Mouse (Mus musculus): Measurements from ENCODE around the gene Atrip.
A peak's percentile ranks its signal among the peaks of the same experiment; 100 is the strongest.

The Atrip gene

DNA sequence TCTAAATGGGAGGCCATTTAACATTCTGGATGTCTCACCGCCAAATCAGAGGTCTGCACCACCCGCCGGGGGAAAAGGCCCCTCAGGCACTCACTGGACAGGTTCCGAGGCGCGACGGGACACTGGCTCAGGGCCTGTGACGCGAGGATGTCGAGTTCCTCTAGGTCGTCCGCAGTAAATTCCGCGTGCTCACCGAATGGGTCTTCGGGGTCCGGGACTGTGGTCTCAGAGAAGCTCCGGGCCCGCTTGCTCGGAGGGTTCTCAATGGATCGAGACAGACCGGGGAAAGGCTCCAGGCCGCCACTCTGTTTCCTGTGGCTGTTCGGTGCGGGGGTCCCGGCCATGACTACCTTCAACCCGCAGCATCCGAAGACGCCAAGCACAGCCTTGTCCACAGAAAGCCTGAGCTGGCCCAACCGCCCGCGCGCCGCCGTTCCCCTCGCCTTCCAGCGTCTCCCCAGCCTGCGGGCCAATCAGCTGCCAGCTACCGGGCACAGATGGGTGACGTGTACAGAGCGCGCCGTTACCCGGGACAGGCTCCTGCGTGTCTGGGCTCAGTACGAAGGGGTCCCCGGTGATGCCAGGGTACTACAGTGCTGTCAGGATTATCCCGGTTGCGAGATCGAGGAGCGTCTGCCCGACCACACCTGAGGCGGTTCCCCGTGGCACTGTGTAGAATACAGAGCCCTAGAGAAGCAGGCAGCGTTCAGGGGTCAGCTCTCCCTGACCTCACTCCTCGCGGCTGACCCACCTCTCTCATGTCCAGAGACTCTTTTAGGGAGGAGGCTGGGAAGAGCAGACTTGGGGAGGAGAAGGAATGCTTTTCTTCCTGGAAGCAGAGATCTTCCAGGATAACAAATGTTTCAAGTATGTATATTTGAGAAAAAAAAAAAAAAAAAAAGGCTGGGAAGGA is at the start of gene Atrip:
TSS of gene Atrip (minus strand) at position 464 of the 913 bp plus-strand sequence.
- peak; percentile 94 for DNase-seq

DNA sequence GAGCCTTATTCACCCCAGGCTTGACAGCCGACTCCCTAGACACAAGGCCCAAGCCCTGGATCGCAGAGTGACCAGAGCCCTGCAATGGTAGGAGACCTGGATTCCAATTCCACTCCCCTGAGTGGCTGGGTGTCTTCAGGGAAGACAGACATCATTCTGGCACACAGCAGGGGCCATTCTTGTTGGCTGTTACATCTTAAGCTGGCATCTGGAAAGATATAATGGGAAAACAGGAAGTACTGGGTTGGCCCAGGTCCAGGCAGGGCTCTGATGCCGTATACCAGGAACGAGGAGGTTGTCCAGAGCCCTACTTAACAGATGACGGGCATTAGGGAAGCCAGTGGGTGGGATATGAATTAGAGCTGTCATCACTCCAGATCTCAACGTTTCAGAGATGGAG is 49.3 kb upstream of the Atrip start:
- no peak for DNase-seq

DNA sequence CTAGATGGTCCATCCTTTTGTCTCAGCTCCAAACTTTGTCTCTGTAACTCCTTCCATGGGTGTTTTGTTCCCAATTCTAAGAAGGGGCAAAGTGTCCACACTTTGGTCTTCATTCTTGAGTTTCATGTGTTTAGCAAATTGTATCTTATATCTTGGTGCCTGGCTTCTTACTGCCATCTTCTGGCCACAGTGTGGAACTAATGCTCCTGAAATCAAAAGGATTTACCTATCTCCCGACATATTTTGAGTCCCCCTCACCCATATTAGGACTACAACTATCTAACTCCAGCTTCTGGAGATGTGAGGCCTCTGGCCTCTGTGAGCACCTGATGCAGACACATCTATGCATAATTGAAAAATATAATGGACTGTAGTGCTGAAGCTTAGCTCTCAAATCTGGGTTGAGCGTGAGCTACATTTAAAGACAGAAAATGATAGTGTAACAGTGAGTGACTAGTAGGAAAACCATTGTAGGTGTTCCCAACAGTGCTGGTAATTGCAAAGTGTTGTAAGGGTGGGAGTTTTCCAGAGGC is 48.7 kb upstream of the Atrip start:
- peak; percentile 55 for DNase-seq

DNA sequence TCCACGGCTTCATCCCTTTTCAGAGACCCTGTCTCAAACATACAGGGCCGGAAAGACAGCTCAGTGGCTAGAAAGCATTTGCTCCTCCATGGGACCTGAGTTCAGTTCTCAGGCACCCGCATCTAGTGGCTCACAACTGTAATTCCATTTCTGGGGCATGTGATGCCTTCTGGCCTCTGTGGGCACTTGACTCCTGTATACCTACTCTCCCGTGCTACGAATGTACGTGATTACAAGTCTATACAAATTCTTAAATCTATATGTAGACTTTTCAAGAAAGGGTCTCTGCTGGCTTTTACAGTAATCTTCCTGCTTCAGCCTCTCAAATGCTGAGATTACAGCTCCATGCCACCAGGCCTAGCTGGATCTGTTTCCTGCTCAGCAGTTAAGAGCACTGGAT is 47.0 kb upstream of the Atrip start:
- DNase-seq = no peak

DNA sequence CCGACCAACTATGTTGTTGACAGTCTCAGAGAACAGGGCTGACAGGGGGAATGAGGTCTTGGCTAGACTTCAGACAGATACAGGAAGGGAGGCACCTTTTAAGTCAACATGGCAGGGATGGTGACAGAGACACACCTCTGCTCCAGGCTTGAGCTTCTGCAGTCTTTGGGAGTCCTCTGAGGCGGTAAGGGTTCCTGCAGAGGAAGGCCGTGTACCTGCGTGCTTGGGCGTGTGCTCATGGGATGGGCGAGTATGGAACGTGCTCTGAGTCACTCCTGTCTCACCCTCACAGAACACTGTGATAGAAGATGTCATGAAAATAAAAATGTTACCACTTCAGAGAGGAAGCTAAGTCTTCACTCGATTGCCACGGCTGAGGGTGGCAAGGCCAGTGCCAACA is 45.6 kb upstream of the Atrip start:
- no peak for DNase-seq

DNA sequence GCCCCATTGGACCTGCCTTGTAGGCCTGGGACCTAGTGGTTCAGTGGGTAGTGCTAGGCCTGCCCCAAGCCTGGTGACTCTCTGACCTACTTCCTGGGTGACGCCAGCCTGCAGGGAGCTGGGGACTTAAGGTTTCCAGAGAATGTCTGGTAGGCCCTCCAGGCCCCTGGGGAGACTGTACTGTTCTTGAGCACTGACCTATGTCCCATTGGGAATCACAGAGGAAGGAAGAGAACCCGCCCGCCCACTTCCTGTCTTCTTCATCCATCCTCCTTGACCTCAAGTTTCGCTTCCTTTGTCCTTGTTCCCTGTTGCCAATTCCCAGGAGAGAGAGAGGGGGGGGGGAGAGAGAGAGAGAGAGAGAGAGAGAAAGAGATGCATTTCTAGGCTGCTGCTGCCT is 44.2 kb upstream of the Atrip start:
- no peak for DNase-seq

DNA sequence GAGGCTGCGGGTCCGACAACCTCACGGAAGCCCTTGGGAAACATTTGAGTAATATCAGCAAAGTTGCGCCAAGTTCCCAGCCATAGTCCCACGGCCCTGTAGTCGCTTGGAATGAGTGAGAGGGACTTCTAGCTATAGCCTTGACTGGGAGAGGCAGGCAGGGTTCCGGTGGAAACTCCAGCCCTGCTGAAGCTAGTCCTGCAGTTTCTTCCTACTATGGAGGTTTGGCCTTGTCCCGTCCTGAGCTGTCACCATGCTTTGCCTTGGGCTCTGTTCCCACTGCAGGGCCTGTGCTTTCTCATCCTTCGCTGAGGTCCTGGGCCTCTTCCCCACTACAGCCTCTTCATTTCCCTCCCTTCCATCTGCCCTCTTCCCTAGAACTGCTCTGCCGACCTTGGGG is 42.3 kb upstream of the Atrip start:
- no peak for DNase-seq

DNA sequence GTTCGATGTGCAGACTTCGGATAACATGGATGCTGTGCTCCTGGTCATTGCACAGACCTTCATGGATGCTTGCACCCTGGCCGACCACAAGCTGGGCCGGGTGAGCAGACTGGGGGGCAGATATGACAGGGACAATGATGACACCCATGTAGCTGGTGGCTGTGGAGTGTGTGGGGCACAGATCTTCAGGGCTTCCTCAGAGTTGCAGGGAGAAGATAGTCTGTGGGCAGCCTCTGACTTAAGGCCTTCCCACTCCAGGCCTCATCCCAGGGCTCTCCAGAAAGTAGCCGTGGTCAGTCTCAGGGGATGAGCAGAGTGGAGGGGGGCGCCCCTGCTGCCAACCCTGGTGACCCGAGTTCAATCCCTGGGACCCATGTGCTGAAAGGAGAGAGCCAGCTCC is 40.9 kb upstream of the Atrip start:
- DNase-seq = no peak

DNA sequence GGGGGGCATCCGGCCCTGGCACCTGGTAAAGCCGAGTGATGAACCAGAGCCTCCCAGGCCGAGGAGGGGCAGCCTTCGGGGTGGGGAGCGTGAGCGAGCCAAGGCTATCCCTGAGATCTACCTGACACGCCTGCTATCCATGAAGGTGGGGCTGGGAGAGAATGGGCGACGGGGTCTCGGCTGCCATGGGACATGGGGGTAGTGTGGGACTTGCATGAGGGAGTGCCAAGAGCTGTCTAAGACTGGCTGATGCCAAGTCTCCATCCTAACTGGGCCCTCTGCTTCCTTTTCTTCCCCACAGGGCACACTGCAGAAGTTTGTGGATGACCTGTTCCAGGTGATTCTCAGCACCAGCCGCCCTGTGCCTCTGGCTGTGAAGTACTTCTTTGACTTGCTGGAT is 40.4 kb upstream of the Atrip start:
- DNase-seq = no peak

DNA sequence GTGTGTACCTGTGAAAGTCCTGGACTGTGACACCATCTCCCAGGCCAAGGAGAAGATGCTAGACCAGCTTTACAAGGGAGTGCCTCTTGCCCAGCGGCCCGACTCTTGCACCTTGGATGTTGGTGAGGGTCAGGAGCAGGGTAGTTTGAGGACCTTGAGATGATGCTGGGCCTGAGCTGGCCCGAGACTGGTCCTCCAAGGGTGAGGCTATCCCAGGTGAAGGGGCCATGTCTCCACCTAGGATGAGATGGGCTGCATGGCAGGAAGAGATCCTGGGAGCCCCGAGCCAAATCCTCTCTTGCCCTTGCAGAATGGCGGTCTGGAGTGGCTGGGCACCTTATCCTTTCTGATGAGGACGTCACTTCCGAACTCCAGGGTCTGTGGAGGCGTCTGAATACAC is 39.4 kb upstream of the Atrip start:
- DNase-seq = no peak

DNA sequence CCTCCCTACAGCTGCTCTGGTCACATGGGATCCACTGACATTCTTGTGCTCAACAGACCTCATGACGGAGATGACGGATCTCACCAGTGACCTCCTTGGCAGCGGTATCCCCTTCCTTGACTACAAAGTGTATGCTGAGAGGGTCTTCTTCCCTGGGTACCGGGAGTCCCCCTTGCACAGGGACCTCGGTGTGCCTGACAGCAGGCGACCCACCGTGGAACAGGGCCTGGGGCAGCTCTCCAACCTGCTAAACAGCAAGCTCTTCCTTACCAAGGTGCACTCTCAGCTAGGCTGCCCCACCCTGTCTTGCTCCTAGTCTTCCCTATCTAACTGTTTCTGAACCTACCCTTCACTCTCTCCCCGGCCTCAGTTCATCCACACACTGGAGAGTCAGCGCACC is 37.7 kb upstream of the Atrip start:
- peak; percentile 2 for DNase-seq

DNA sequence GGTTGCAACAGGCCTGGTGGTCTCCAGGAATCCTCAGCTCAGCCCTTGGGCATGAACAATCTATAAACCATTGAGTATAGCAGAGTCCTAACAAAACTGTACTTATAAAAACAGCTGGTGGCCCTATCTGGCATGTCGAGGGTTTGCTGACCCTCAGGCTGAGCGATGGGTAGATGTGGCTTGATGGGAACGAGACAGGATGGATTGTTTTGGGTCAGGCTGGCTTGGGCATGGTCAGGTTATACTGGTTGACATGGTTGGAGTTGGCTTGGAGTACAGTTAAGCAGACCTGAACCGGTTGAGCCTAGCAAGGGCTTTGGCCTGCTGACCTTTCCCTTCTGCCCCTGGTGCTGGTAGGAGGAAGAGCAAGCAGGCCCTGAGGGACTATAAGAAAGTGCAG is 37.2 kb upstream of the Atrip start:
- DNase-seq = peak; percentile 1

DNA sequence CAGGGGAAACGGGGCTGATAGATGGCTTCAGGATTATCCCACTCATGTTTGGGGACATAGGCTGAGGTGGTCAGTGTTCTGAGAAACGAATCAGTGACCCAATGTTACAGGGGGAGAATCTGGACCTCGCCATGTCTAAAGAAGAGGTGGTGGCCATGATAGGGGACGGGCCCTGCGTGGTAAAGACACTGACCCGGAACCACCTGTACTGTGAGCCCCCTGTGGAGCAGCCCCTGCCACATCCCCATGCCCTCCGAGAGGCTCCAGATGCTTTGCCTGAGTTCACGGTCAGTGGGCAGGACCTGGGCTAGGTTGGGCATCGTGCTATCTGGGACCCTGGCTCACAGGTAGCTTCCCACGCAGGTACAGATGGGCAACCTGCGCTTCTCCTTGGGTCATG is 36.3 kb upstream of the Atrip start:
- DNase-seq = no peak

DNA sequence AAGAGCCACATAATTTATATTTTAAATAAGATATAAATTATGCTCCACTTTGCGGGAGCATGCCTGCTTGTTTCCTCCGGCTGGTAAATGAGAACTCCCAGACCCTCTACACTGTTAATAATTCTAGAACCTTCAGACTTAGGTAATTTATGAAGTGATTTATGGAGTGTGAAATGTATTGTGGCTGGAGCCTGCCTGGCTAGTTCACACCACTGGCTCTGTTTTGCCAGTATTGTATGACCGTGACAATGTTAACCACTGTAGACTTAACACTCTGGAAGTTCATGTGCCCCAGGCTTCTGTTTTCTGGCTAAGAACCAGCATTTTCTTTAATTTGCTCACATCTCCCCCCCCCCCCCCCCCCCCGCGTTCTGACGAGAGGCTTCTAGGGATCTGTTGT is 33.4 kb upstream of the Atrip start:
- no peak for DNase-seq

DNA sequence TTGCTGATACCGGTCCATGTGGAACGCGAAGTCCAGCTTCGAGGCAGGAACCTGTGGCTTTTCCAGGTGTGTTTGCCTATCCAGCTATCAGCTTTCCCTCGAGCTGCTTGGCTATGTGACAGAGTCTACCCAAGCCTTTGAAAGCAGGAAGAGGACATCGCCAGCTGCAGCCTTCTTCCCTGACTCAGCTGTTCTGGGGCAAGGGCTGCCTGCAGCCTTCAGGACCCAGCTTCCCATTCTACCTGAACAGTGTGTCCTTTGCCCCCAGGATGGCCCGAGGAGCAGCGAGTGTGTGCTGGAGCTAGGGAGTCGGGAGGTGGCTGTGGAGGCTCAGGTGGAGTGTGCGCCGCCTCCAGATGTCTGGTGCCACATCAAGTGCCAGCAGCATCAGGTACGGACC is 31.7 kb upstream of the Atrip start:
- no peak for DNase-seq

DNA sequence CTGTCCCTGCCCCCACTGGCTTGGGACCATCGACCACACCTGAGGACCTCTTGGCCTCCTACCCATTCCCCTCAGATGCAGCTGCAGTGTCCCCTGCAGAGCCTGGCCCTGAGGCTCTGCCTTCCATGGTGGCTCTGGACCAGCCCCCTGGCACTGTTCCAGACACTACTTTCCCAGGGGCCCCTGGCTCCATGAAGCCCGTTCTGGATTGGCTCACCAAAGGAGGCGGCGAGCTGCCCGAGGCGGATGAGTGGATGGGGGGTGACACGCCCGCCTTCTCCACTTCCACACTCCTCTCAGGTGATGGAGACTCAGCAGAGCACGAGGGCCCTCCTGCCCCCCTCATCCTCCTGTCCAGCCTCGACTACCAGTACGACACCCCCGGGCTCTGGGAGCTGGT is 31.1 kb upstream of the Atrip start:
- no peak for DNase-seq

DNA sequence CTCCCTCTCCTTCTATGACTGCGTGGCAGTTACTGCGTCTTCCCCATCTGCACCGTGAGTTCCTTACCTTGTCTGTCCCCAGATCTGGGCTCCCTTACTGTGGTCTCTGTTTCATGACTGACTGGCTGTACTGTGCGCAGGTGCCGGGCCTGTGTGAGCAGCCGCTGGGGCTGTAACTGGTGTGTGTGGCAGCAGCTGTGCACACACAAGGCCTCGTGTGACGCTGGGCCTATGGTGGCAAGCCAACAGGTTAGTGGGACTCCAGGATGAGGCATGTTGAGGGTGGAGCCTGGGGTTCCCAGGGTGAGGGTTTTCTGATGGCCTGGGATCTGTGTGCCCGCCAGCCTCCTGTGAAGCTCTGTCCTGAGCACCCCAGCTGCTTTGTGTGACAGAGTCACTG is 30.2 kb upstream of the Atrip start:
- DNase-seq = no peak

DNA sequence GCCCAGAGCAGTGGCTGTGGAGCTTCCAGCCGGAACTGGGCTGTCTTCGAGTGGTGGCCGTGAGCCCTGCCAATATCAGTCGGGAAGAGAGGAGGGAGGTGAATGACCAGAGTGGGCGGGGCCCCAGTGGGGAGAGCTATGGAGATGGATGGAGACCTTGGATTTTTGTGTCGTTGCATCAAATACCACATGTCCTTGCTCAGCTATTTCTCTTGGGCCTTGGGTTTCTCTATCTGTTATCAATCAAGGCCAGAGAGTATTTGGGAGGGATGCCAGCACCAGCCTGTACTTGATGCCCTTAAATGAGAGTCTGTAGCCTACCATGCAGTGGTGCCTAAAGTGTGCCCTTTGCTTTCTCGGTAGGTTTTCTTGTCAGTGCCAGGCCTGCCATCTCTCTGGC is 29.3 kb upstream of the Atrip start:
- no peak for DNase-seq

DNA sequence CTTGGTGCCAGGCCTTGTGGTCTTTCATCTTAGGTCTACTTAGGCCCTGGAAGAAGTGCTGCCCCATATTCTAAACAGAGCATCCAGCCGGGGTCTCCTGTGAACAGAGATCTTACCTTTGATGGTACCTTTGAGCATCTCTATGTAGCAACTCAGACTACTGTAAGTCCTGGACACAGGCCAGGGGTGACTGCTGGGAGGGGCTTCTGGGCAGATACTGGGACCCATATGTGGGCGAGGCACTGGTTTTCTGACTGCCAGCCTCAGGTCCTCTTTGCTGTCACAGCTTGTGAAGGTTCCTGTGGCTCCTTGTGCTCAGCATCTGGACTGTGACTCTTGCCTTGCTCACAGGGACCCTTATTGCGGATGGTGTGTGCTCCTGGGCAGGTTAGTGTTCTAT is 28.6 kb upstream of the Atrip start:
- no peak for DNase-seq

DNA sequence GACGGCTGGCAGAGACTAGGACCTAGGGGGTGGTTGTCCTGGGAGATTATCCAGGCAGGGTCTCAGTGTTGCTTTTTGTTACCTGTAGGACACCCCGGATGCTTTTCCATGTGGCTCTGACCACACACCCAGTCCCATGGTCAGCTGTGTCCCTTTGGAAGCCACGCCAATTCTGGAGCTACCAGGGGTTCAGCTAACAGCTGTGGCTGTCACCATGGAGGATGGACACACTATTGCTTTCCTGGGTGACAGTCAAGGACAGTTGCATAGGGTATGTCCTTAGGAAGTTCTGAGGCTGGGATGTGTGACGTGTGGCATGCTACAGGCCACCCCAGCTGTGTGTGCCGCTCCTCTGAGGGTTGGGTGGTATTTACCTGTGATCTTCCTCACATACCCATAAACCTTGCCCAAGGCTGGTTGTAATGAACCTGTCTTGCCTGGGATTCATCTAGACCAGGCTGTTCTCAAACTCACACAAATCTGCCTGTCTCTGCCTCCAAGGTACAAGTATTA is 28.1 kb upstream of the Atrip start:
- DNase-seq = no peak

DNA sequence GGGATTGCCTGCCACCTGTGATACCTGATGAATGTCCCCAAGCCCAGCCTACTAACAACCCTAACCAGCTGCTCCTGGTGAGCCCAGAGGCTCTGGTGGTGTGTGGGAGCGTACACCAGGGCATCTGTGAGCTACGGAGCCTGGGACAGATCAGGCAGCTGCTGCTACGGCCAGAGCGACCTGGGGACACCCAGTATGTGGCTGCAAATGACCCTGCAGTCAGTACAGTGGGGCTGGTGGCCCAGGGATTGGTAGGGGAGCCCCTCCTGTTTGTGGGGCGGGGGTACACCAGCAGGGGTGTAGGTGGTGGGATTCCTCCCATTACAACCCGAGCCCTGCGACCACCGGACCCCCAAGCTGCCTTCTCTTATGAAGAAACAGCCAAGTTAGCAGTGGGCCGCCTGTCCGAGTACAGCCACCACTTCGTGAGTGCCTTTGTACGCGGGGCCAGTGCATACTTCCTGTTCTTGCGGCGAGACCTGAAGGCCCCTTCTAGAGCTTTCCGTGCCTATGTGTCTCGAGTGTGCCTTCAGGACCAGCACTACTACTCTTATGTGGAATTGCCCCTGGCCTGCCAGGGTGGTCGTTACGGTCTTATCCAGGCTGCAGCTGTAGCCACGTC is 26.5 kb upstream of the Atrip start:
- no peak for DNase-seq

DNA sequence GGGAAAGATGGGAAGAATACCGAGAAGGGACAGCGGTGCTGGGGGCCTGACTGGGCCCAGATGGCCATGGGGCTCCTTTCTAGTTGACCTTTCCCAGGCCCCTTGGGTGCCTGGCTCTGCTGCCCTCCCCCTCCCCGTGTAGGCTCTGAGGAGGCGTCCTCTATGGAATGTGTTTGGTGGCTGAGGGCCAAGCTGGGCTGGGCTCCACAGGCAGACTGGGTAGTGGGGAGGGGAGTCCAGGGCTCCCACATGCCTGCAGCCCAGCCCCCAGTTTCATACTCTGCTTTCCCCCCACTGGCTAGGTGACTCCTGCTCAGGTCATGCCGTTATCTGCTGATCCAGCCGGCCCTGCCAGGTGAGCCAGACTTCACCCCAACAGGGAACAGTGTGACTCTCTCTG is 25.0 kb upstream of the Atrip start:
- DNase-seq = no peak

DNA sequence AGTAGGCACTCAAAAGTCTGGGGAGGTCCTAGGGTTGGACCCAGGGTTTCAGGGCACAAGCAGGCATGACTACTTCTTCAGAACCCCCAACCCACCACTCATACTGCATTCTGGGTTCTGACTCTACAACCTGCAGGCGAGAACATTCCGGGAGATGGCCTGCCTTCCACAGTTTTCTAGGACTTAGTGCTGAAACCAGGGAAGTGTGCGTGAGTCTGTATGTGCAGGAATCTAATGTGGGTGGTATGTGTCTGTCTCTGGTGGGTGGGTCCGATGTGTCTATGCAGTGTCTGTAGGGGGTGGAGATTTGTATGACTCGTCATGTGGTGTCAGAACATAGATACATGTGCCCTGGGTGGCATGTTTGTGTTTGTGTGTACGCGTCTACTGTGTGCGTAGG is 24.4 kb upstream of the Atrip start:
- no peak for DNase-seq

DNA sequence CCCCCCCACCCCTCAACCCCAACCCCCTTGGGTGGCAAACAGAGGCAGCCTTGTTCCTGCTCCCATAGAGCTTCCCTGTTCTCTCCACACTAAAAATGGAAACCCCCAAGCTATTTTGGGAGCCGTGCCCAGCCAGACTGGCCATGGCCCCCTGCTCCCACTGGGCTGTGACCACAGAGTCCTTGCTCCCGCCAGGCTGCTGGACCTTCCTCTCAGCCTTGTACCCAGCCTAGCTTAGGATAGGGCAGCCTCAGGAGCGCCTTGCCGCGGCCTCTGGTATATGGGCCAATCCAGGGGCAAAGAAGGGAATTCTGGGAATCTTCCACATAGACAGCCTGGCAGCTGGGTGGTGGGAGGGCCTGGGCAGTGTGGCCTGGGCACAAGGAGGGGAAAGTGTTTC is 23.9 kb upstream of the Atrip start:
- no peak for DNase-seq

Data from thymus, postnatal 4 days (tissue).